Mouse (Mus musculus): Measurements from ENCODE around the gene Pemt. TPM values are rescaled to one million over a fixed set of nuclear protein-coding genes. Genes with fewer than 3 reads are reported as not detected.
"Not testable (repeated sequence)": the region's sequence is repeated elsewhere in the genome, so short reads cannot be mapped to it uniquely, and the experiment has no call there.

Pemt gene
- total RNA-seq, 2 experiments from 2014 or later = 5.7 to 10.9 TPM

DNA sequence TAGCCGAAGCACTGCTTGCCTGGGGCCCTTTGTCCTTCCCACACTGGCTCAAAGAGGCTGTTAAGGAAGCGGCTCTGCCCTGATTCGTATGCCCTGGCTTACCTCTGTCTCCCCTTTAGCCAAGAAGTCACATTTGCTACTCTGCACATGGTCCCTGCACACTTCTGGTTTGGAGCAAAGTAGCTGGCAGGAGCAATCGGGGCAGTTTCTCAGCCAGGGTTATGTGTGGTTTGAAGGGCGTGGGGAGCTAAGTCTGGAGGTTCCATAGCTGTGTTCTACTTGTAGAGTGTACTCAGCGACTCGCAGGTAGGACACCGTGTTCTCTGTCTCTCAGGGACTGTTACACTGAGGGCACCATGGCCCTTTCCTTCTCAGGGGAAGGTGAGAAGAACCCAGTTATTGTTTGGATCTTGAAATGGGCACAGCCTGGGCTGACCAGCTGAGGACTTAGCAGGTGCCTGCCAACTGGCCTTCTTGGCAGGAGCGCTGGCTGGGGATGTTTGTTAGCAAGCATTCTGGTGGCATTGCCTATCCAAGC, 84.9 kb downstream of the Pemt start:
- no peak for ATAC-seq (replicated peaks; ENCODE audit: low FRiP score, low TSS enrichment, poor library complexity, severe bottlenecking)

DNA sequence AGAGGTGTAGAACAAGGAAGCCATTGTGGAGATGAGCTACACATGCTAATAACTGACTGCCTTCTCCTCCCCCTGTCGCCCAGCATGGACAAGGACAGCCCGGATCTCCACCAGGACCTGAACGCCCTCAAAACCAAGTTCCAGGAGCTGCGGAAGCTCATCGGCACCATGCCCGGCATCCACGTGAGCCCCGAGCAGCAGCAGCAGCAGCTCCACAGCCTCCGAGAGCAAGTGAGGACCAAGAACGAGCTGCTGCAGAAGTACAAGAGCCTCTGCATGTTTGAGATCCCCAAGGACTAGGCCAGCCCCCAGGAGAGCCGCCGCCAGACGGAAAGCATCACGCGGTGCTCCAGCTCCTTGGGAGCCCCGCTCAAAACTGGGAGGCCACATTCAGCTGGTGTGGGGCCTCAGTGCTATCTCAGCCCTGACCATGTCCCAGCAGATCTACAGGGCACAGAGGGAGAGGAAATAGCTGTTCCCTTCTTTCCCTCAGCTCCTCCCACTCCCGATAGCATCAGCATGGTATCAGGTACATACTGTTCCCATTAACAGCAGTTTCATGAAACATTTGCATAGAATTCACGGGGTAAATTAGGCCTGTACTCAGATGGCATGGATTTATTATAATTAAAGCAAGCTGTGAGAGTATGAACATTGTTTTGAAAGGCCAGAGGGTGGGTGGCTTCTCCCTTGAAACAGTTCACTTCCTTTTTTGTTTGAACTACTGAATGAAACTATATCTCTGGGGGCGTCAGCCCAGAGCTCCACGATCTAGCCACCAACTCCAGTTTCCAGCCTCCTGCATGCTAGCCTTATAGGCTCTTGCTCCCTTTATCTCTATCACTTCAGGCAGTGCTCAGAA, 85.6 kb downstream of the Pemt start:
- no peak for ATAC-seq (replicated peaks; ENCODE audit: low FRiP score, low TSS enrichment, poor library complexity, severe bottlenecking)

DNA sequence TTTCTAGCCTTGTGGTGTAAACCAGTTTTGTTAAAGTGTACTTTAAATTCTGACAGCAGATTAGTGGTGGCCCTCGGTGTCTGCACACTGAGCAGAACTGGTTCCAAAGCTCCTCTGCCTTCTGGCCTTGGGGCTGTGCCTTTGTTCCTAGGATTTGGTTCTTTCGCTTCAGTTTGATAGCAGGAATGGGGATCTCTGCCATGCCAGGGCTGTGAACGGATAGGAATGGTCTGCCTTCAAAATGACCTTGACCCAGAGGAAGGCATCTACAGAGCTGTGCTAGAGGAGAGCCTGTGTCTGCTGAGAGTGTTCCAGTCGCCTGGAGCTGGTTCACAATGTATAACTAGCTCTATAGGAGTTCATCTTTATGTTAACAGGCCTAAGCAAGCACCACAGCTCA, 86.8 kb downstream of the Pemt start:
- no peak for ATAC-seq (replicated peaks; ENCODE audit: low FRiP score, low TSS enrichment, poor library complexity, severe bottlenecking)

DNA sequence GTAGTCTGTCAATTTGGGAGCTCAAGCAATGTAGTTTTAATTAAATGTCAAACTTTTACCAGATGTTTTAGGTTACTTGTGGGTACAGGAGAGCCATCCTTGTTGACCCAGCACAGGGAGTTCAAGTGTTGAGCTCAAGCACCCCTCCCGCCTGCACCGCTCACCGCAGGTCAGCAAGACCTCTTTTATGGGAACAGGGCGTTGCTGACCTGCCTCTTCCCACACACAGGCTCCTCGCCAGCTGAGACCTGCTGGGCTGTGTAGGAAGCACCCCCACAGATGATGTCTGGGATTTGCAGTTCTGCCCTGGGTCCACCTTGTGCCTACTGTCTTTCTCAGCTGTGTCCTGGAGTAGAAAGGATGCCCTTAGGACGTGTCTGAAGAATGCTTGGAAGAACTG, 89.5 kb downstream of the Pemt start:
- ATAC-seq (replicated peaks; ENCODE audit: low FRiP score, low TSS enrichment, poor library complexity, severe bottlenecking) = no peak

DNA sequence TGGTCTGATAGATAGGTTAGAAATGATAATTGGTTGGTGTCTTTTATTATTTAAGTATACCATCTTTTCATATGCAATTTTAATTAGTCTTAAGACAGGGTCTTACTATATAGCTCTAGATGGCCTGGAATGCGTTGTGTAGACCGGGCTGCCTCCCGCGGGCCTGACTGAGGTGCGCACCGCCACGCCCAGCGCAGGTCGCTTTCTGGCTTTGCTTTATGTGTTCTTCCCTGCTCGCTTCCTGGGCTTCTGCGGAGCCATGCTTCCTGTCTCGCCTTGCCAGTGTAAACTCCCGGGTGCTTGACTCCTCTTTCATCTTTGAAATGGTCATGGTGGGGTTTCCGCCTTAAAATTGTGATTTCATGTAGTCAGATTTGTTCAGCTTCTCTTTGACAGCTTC, 93.4 kb downstream of the Pemt start:
- no peak for ATAC-seq (replicated peaks; ENCODE audit: low FRiP score, low TSS enrichment, poor library complexity, severe bottlenecking)

DNA sequence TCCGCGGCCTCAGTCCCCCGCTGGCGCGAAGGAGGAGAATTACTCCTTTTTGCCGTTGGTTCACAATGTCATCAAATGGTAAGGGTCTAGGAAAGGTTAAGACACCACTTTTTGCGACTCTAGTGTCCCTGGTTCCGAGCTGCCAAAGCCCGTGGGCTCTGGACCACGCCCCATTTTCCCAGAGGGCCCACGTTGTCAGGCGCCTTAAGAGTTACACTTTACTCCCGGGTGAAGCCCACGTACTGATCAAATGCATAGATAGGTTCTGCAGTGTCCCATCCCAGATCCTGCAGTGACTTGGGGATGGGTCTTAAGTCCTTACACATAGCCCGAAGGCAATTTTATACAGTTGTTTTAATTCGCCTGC, 97.9 kb downstream of the Pemt start:
- peak; percentile 20 for ATAC-seq (replicated peaks; ENCODE audit: low FRiP score, low TSS enrichment, poor library complexity, severe bottlenecking)

DNA sequence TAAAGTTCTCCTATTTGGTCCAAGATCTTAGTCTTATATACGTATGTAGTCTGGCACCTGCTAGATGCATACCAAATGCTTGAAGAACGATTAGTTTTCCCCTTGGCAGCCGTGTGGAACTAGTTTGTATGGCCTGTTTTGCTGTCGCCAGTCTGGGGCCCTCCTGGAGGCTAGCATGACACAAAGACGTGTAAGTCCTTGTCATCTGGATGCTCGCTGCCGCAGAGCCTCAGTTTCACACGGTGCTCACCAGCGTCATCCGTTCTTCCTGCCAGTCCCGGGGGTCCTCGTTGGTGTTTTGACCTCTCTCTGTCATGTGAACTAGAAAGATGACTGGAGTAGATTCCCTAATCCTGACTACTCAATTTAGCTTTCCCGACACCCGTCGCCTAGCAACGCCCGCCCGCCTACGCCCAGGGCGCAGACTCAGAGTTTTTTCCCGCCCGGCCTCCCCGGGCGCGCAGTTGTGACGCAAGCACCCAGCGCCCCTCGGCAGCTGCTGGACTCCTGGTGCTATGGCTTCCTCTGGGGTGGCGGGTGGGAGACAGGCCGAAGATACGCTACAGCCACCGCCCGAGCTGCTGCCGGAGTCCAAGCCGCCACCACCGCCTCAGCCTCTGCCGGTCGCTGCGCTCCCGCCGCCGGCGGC, 98.4 kb downstream of the Pemt start, which contains the start of gene Med9:
TSS of gene Med9 (plus strand) at position 455 of the 649 bp plus-strand sequence.
- ATAC-seq (replicated peaks; ENCODE audit: low FRiP score, low TSS enrichment, poor library complexity, severe bottlenecking) = peak; percentile 87

DNA sequence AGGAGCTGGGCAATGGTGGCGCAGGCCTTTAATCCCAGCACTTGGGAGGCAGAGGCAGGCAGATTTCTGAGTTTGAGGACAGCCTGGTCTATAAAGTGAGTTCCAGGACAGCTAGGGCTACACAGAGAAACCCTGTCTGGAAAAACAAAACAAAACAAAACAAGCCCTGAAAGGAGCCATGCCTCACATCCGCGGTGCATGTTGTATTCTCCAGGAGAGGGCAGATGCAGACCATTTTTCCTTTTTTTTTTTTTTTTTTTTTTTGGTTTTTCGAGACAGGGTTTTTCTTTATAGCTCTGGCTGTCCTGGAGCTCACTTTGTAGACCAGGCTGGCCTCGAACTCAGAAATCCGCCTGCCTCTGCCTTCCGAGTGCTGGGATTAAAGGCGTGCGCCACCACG, 101.4 kb downstream of the Pemt start:
- not testable (repeated sequence) for ATAC-seq (replicated peaks; ENCODE audit: low FRiP score, low TSS enrichment, poor library complexity, severe bottlenecking)

DNA sequence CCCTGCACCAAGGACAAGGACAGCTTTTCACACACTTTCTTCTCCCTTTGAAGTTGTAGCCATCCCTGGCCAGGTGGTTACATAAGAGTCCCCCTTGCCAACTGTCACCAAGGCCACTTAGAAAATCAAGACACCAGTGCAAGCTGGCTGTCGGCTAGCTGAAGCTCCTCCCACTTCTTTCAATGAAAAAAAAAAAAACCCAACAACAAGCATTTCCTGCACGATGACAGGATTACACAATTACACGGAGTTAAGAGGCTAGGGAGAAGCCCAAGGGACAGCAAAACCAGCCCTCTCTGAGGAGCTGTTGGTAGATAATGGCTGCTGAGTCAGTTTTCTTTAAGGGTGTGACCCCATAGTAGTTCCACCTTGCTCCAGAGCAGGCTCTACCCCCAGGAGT, 104.9 kb downstream of the Pemt start:
- ATAC-seq (replicated peaks; ENCODE audit: low FRiP score, low TSS enrichment, poor library complexity, severe bottlenecking) = peak; percentile 62

DNA sequence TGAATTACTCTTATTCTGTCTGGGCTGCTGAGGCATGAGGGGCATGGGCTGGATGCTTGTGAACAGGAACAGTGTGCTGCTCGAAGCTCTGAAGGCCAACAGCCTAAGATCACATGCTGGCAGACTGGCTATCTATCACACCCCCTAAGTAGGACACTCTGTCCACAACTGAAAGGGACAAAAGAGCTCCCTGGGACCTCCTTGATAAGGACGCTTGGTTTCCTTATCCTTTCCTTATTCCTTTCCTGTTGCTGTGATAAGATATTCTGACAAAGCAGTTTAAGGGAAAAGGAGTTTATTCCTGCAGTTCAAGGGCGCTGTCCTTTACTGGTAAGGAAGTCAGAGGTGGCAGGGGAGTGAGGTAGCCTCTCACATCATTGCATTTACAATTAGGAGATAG, 105.6 kb downstream of the Pemt start:
- no peak for ATAC-seq (replicated peaks; ENCODE audit: low FRiP score, low TSS enrichment, poor library complexity, severe bottlenecking)

DNA sequence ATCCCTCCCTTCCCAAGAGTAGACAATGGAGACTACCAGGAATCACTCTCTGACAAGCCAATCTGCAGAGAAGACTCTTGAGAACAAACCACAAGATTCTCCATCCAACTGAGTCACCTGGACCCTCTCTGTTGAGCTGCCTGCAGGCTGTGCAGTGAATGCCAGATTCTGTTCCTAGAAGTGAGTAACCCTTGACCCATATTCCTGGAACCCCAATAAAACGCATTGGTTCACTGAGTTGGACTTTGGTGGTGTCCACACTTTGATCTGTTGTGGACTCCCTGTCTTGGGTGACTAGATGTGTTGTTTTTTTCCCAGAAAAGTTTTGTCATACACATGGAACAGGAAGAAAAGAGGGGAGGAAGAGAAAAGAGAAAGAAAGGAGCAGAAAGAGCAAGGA, 106.5 kb downstream of the Pemt start:
- ATAC-seq (replicated peaks; ENCODE audit: low FRiP score, low TSS enrichment, poor library complexity, severe bottlenecking) = no peak

DNA sequence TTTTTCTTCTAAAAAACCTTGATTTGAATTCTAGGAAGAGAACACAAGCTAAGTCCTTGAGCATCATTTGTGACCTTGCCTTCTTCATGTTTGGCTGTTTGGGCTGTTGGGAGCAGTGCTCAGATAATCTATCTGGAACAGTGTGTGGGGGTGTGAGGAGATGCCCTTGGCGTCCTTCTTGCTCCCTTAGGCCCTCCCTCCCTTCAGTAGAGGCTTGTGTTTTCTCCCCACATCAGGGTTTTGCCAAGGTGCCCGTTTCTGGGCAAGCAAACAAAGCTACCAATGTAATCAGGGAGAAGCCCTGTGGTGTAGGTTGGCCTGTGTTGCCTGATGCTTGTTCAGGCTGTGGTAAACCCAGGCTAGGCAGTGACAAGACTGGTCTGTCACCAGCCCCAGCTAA, 108.7 kb downstream of the Pemt start:
- peak; percentile 39 for ATAC-seq (replicated peaks; ENCODE audit: low FRiP score, low TSS enrichment, poor library complexity, severe bottlenecking)

DNA sequence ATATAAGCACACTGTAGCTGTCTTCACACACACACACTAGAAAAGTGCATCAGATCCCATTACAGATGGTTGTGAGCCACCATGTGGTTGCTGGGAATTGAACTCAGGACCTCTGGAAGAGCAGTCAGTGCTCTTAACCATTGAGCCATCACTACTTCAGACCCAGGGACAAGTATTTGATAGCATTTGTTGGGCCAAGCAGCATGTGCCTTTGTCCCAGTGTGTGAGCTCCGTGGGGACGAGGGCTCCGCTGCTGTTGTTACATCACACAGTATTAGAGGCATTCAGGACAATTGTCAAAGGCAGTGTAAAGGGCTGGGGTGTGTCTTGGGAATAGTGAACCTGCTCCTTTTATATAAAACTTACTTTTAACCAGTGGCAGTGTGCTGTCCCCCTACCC, 109.3 kb downstream of the Pemt start:
- no peak for ATAC-seq (replicated peaks; ENCODE audit: low FRiP score, low TSS enrichment, poor library complexity, severe bottlenecking)

DNA sequence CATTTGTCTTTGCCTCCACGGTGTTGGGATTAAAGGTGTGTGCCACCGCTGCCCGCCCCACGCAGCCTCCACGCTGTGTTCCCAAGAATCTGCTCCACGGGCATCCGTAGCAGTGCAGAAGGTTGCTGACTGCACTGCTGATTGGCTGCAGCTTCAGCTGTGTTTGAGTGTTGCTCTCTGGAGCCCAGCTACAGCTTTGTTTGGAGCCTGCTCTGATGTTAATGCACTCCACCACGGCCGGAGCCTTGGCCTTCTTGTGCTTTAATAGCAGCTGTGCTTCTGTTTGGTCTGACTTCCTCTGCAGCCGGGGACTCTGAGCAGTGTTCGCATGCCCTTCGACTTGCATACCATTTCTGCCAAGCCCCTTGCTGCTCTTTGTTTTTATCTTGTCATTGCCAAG, 112.3 kb downstream of the Pemt start:
- ATAC-seq (replicated peaks; ENCODE audit: low FRiP score, low TSS enrichment, poor library complexity, severe bottlenecking) = no peak

DNA sequence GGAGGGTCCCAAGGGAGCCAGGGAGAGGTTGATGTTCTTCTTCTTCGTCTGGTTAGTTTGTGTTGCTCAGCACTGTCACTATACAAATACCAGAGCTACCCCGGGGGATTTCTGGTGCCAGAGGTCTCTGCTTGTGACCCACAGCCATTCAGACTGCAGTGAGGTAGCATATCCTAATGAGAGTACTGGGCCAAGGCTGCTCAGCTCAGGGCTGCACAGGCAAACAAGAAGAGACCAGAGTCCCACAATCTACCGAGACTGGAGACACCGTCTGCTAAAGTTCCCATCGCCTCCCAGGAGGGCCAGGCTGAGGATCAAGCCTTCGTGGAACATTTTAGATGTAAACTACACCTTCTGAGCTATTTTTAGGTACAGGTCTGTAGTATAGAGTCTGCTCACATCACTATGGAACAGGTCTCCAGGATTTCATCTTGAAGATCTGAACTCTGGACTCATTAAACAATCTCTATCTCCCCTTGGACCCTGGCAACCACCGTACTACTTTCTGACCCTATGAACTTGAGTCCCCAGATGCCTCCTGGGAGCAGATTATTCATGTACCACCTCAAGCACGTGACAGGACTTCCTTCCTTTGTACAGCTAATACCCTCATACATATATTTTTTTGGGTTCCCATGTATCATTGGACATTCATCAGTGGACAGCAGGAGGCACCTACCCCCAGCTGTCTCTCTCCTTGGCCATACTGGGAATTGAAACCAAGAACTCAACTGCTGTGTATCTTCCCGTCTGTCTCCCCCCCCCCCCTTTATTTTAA, 113.5 kb downstream of the Pemt start:
- no peak for ATAC-seq (replicated peaks; ENCODE audit: low FRiP score, low TSS enrichment, poor library complexity, severe bottlenecking)

DNA sequence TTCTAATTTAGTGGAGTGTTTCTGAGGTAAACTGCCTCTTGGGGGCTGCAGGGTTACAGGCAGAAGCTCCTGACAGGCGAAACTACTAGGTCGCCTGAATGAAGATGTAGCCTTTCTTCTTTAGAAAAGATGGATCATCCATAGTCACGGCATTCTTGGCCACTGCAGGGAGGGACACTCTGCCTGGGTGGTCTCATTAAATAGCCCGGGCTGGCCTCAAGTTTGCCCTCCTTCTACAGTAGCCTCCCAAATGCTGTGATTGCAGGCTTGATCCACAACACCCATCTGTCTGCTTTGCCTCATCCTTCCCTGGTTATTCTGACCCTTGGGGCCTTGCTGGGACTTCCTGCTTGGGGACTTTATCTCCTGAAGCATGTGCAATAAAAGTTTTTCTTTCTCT, 116.3 kb downstream of the Pemt start:
- no peak for ATAC-seq (replicated peaks; ENCODE audit: low FRiP score, low TSS enrichment, poor library complexity, severe bottlenecking)

DNA sequence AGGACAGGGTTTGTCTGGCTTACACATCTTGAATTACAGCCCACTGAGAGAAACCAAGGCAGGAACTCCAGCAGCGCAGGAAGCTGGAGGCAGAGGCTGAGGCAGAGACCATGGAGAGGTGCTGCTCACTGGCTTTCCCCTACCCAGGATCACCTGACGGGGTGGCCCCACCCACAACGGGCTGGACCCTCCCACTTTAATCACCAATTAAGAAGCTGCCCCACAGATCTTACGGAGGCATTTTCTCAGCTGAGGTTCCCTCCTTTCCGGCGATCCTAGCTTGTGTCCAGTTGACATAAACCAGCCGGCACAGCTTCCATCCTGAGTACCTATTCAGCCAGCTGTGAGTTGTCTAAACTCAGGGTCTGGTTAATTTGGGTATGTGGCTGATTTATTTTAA, 125.0 kb downstream of the Pemt start:
- ATAC-seq (replicated peaks; ENCODE audit: low FRiP score, low TSS enrichment, poor library complexity, severe bottlenecking) = peak; percentile 41; the same call in 1 of the 2 replicates
